Mouse (Mus musculus) liver, adult 2 months (tissue): ENCODE measurements around the gene Gm45623. TPM values are rescaled to one million over a fixed set of nuclear protein-coding genes. Genes with fewer than 3 reads are reported as not detected.
A peak's percentile ranks its signal among the peaks of the same experiment; 100 is the strongest.

Source experiments
- DNase-seq: peaks from one replicate; pipeline ENCODE4 v3.0.0-alpha.2; 2011; ENCODE audit warnings: low read depth, low spot score; ENCODE audit errors: extremely low read depth
- H3K27ac ChIP-seq: fragments of 200-500 bp; replicated peaks from 2 replicates; pipeline ENCODE4 v1.5.1; 2012; ENCODE audit warnings: low read depth, mild to moderate bottlenecking, control low read depth, inconsistent platforms, low read length; ENCODE audit not compliant: insufficient read depth
- H3K27me3 ChIP-seq: fragments of 200-500 bp; 2 replicates; pipeline ENCODE4 v1.6.1; 2012; ENCODE audit warnings: mild to moderate bottlenecking, moderate library complexity, low read length, inconsistent platforms; ENCODE audit not compliant: control insufficient read depth, insufficient read depth
- H3K36me3 ChIP-seq: fragments of 200-500 bp; 2 replicates; pipeline ENCODE4 v1.6.1; 2012; ENCODE audit warnings: low read length, inconsistent platforms; ENCODE audit not compliant: control insufficient read depth, insufficient read depth
- H3K4me1 ChIP-seq: fragments of 200-500 bp; 2 replicates; pipeline ENCODE4 v1.6.1; 2011; ENCODE audit warnings: low read length; ENCODE audit not compliant: control insufficient read depth, insufficient read depth
- H3K4me3 ChIP-seq: fragments of 200-500 bp; 2 replicates; pipeline ENCODE4 v1.5.1; 2011; ENCODE audit warnings: low read depth, mild to moderate bottlenecking, control low read depth, low read length, moderate library complexity; ENCODE audit not compliant: insufficient read depth
- H3K79me2 ChIP-seq: fragments of 200-500 bp; 2 replicates; pipeline ENCODE4 v1.6.1; 2012; ENCODE audit warnings: inconsistent platforms, mild to moderate bottlenecking, low read length, moderate library complexity; ENCODE audit not compliant: control insufficient read depth, insufficient read depth
- H3K9ac ChIP-seq: fragments of 200-500 bp; 2 replicates; pipeline ENCODE4 v1.6.1; 2012; ENCODE audit warnings: low read depth, mild to moderate bottlenecking, control low read depth, inconsistent platforms, low read length
- CTCF ChIP-seq: fragments of 200-500 bp; IDR thresholded peaks from 2 replicates; pipeline ENCODE4 v1.5.1; 2011; ENCODE audit warnings: low read depth, low read length, control low read depth
- POLR2A ChIP-seq: fragments of 200-500 bp; IDR thresholded peaks from 2 replicates; pipeline ENCODE4 v1.6.1; 2011; ENCODE audit warnings: low read length, control low read depth; ENCODE audit not compliant: insufficient read depth; ENCODE audit errors: extremely low read depth
- WGBS: fragments of 180-500 bp; shearing (Covaris S2); methylation state at CpG from one replicate; pipeline ENCODE4 v1.1.7; 2018; 5-methylcytosine and 5-hydroxymethylcytosine counted together
- polyA plus RNA-seq: library from polyadenylated mRNA; depleted of rRNA; stranded (reverse); fragments of >200 nt; gene quantifications from 2 replicates; pipeline ENCODE4 v1.2.3, GENCODE M21; 2012
- total RNA-seq: library from RNA; depleted of rRNA; stranded (reverse); fragments of >200 nt; gene quantifications from 2 replicates; pipeline ENCODE4 v1.2.3, GENCODE M21; 2014

Gm45623 gene
- total and polyA plus RNA-seq, 2 experiments, result not detected

DNA sequence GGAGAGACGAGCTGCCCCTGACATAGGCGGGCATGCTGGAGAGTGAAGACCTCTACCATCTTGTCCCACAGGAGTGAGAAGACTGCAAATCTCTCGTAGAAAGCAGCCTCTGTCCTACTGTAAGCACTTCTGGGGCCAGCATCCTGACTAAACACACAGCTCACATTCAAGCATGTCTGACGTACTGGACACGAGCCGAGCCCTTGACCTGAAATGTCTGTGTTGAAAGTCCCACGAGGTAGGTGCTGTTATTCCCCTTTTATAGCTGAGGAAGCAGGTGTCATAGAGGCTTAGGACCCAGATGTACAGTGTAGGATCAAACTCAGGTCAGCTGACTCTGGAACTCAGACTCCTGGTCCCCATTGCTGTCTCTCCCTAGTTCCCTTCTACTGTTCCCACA lies 4.2 kb downstream of the Gm45623 start:
- Histone ChIP-seq H3K4me1 (peaks cover 7% of the 10 kb centered on the region), H3K9ac (no peak overlapping the region), H3K79me2 (no peaks in the 10 kb centered on the region), H3K27me3 (peaks cover 18% of the 10 kb centered on the region), H3K27ac (no peak overlapping the region), H3K36me3 (no peaks in the 10 kb centered on the region), H3K4me3 (no peak overlapping the region)
- TF ChIP-seq CTCF (no peak), POLR2A (no peak)
- WGBS, result 88% methylated on average over 7 of the region's 7 CpGs
- DNase-seq, result no peak

DNA sequence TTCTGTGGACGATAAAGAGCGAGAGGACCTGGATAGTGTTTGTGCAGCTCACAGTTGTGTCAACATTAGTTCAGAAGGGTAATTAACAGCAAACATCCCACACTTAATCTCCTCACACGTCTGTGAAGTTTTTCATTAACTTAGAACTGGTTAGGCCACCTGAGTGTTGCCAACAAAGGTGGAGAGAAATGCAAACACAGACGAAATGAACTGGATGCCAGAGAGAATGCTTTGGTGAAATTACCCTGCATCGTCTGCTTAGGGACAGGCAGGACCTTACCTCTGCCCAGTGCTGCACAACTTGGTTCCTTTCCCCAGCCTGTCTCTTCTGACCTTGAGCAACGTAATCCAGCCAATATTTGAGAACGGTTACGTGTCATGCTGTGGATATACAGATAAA lies 6.1 kb downstream of the Gm45623 start:
- Histone ChIP-seq H3K27ac (no peak overlapping the region), H3K4me1 (peaks cover 7% of the 10 kb centered on the region), H3K79me2 (no peaks in the 10 kb centered on the region), H3K4me3 (no peak overlapping the region), H3K9ac (no peak overlapping the region), H3K27me3 (peaks cover 6% of the 10 kb centered on the region), H3K36me3 (no peaks in the 10 kb centered on the region)
- TF ChIP-seq CTCF, result no peak
- TF ChIP-seq POLR2A, result no peak
- WGBS, result 14% methylated on average over 8 of the region's 8 CpGs
- DNase-seq, result peak; percentile 84

DNA sequence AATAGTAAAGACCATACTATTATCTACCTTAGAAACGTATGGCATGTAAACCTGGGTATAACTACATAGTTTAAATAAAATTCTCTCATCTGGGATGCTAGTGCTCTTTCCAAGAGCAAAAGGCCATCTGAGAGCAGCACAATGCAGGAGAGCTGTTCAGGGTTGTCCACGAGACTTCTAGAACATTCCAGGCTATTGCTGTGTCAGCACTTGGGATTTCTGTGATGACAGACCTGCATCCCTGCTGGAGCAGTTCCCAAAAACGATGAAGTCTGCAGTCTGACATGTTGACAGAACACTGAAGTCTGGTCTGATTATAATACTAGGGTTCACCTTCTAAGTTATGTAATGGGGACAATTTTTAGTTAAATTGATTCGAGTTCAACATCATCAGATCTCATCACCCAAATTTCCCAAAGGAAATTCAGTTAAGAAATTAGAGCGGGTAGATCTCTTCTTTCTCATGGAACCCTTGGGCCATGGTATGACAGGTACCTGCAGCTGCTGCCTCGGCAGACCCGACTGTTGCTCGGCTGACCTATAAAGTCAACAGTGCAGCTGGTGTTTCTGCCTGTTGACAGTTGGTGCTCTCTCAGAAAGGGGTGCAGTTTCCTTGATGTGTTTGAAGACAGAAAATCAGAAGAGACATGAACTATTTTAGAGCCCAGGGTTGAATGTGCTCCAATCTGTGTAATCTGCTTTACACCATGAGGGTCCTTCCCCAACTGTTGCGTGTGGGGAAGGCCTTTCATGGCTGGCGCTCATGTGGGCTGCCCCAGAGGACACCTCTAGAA lies 6.7 kb downstream of the Gm45623 start:
- Histone ChIP-seq H3K79me2 (no peaks in the 10 kb centered on the region), H3K4me1 (peaks cover 7% of the 10 kb centered on the region), H3K36me3 (no peaks in the 10 kb centered on the region), H3K9ac (no peak overlapping the region), H3K27me3 (peaks cover 3% of the 10 kb centered on the region; the same call in 1 of the 2 replicates), H3K4me3 (no peak overlapping the region), H3K27ac (no peak overlapping the region)
- DNase-seq, result peak; percentile 26
- no peak for TF ChIP-seq POLR2A
- no peak for TF ChIP-seq CTCF
- 36% methylated on average over 10 of the region's 10 CpGs for WGBS

DNA sequence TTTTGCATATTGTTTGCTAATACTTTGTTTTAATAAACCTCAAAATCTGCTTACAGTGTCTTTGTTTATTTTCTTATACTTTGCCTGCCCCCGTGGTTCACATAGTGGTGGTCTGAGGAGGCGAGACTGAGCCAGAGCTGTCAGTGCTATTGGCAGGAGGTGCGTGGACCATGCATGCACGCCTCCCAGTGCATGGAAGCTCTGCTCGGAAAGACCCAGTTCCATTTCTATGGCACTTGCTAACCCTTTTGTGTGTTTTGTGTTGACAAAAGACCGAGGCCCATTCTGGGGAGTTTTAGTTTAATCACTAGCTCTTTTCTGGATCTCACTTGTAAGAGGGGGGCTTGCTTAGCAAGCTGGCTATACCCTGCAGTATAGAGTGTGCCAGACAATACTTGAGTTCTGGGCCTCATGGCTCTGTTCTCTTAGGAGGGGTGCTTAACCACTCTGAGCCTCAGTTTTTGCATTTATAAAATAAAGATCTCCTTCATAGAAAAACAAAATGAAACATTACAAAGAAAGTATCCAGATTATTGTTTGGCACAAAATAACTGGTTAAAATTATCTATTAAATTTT lies 11.2 kb downstream of the Gm45623 start:
- Histone ChIP-seq H3K4me3 (no peak overlapping the region), H3K4me1 (peaks cover 4% of the 10 kb centered on the region), H3K79me2 (no peaks in the 10 kb centered on the region), H3K27me3 (no peaks in the 10 kb centered on the region), H3K27ac (no peak overlapping the region), H3K9ac (no peak overlapping the region), H3K36me3 (peaks cover 24% of the 10 kb centered on the region)
- DNase-seq, result no peak
- TF ChIP-seq CTCF (no peak), POLR2A (no peak)
- 93% methylated on average over 6 of the region's 6 CpGs for WGBS

DNA sequence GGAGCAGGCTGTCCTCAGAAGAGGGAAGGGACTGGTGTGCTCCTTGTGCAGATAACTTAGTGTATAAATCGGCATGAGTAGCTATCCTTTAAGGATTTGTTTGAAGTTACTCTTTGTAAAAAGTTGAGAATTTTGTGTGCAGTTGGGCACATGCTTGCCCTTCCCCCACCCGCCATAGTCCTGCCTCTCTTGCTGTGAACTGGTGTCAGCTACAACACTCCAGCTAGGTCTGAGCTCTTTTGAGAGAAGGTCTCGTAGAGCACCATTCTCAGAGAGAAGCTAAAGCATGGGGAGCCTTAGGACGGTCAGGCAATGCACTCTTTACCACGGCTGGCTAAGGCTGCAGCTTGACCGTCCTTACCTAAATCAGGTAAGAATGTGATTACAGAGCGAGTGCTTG lies 11.9 kb downstream of the Gm45623 start:
- Histone ChIP-seq H3K27me3 (no peaks in the 10 kb centered on the region), H3K4me3 (no peak overlapping the region), H3K79me2 (no peaks in the 10 kb centered on the region), H3K27ac (no peak overlapping the region), H3K9ac (no peak overlapping the region), H3K4me1 (no peaks in the 10 kb centered on the region; the same call in 1 of the 2 replicates), H3K36me3 (peaks cover 30% of the 10 kb centered on the region)
- TF ChIP-seq CTCF (no peak), POLR2A (no peak)
- WGBS, result 96% methylated on average over 7 of the region's 7 CpGs
- no peak for DNase-seq

DNA sequence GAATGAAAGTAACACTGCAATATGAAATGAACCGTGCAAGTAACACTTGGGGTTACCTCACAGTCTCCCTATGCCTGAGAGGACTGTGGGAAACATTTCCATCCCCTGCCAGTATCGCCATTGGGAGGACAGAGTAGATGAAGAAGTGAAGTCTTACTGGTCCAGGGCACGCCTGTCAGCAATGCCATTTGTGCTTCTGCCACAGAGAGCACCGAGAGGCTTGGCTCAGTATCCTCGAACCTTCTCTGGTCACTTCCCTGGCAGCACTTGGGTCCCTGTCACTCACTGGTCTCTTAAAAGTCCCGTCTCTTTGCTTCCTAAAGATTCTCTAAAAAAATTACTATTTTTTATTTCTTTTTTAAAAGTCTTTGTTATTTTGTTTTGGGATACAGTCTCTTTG lies 13.1 kb downstream of the Gm45623 start:
- no peak for TF ChIP-seq POLR2A
- no peak for TF ChIP-seq CTCF
- Histone ChIP-seq H3K4me1 (no peaks in the 10 kb centered on the region), H3K4me3 (no peak overlapping the region), H3K27ac (no peak overlapping the region), H3K9ac (no peak overlapping the region), H3K79me2 (no peaks in the 10 kb centered on the region), H3K36me3 (peaks cover 40% of the 10 kb centered on the region), H3K27me3 (no peaks in the 10 kb centered on the region)
- 90% methylated on average over 6 of the region's 6 CpGs for WGBS
- no peak for DNase-seq
